In the genomic region with DNA sequence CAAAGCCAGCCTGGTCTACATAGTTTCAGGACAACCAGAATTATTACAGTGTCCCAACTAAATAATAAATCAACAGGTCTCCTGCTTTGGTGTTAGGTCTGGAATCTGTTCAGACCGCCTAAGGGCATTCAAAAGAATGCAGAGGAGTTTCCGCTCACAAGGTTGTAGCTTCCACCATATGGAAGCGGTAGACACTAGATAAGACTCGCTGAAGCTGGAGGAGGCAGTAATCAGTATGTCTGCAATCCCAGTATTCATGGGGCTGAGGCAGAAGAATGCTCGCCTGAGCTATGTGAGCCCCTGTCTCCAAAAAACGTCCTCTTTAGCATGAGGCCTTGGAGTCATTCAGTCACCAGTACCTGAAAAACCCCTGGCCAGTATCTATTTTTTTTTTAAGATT, we compare ENCODE assay signal across 16 mouse cellular contexts. TPM values are rescaled to one million over a fixed set of nuclear protein-coding genes. Genes with fewer than 3 reads are reported as not detected.
DNase-seq lines count a peak whose midpoint lies in the region; ATAC-seq and TF ChIP-seq lines count a peak whose summit lies in the region.
"Had no signal": no experiment of that assay in that cellular context is flagged by ENCODE, and none has a peak within 500 bp of the region (broad histone marks: within the 10 kb centered on the region; RNA-seq: fewer than 3 reads in every experiment).

No protein-coding gene starts in this region.

- WGBS in hindbrain, embryonic 13.5 days = 87% methylated on average over 6 of the region's 6 CpGs
- WGBS in hindbrain, postnatal 0 days = 90% methylated on average over 6 of the region's 6 CpGs
- 21% methylated on average over 6 of the region's 6 CpGs for WGBS in liver, embryonic 14.5 days (ENCODE audit: insufficient replicate concordance)
- WGBS in embryonic facial prominence, embryonic 10.5 days = 76% methylated on average over 6 of the region's 6 CpGs
- 66% methylated on average over 6 of the region's 6 CpGs for WGBS in kidney, embryonic 16.5 days

- peaks cover 14% of the 10 kb centered on the region for H3K4me1 ChIP-seq in hindbrain, embryonic 13.5 days (replicated peaks)
- peaks cover 15% of the 10 kb centered on the region; the same call in 1 of the 2 replicates for H3K4me1 ChIP-seq in hindbrain, postnatal 0 days (ENCODE audit: insufficient read depth, low read length)
- H3K4me1 ChIP-seq in MEL (ENCODE audit: control insufficient read depth in 1 of 2, insufficient read depth in 2 of 2, low read length in 2 of 2) = peaks cover 14 to 26% of the 10 kb centered on the region in 2 experiments
- H3K4me1 ChIP-seq in liver, embryonic 14.5 days (replicated peaks; ENCODE audit: control insufficient read depth in 2 of 2, insufficient read depth in 2 of 2, low read length in 1 of 2) = peaks cover 8 to 17% of the 10 kb centered on the region in 2 experiments
- H3K4me1 ChIP-seq in embryonic facial prominence, embryonic 10.5 days = peaks cover 16% of the 10 kb centered on the region
- H3K4me1 ChIP-seq in kidney, embryonic 16.5 days (ENCODE audit: insufficient read depth, low read length) = peaks cover 14% of the 10 kb centered on the region

- TF ChIP-seq EP300 in MEL (IDR thresholded peaks at IDR 0.05; ENCODE audit: low read depth in 1 of 2, low read length in 2 of 2) = peak; percentile 44 to 56; a peak in 2 of 4 replicates
- peak; percentile 24; the same call in 1 of the 2 replicates for TF ChIP-seq EP300 in liver, embryonic 14.5 days (IDR thresholded peaks at IDR 0.05; ENCODE audit: low read depth)

- no peak for TF ChIP-seq POLR2A in MEL (IDR thresholded peaks at IDR 0.05; ENCODE audit: control insufficient read depth in 1 of 2, insufficient read depth in 1 of 2, low read depth in 1 of 2, low read length in 2 of 2, poor library complexity in 1 of 2)

- no peak for ATAC-seq in hindbrain, embryonic 13.5 days (ENCODE audit: low FRiP score)
- ATAC-seq in hindbrain, postnatal 0 days = no peak
- 0 out of 2 replicates have a peak, but pooled peaks have one; percentile 13 for ATAC-seq in liver, embryonic 14.5 days (ENCODE audit: insufficient read depth)
- ATAC-seq in kidney, embryonic 16.5 days (ENCODE audit: low FRiP score, low TSS enrichment) = no peak
- ATAC-seq: midbrain, embryonic 15.5 days had no signal

- no peaks in the 10 kb centered on the region for H3K36me3 ChIP-seq in hindbrain, embryonic 13.5 days
- no peaks in the 10 kb centered on the region for H3K36me3 ChIP-seq in hindbrain, postnatal 0 days (ENCODE audit: insufficient read depth, low read length)
- peaks cover 0 to 31% of the 10 kb centered on the region in 2 experiments; a peak in 2 of 4 replicates for H3K36me3 ChIP-seq in MEL (ENCODE audit: control insufficient read depth in 1 of 2, insufficient read depth in 2 of 2, low read length in 2 of 2)
- H3K36me3 ChIP-seq in liver, embryonic 14.5 days (replicated peaks; ENCODE audit: control insufficient read depth, insufficient read depth, low read depth) = no peaks in the 10 kb centered on the region
- no peaks in the 10 kb centered on the region for H3K36me3 ChIP-seq in embryonic facial prominence, embryonic 10.5 days (replicated peaks)
- no peaks in the 10 kb centered on the region for H3K36me3 ChIP-seq in kidney, embryonic 16.5 days (ENCODE audit: insufficient read depth, low read length)
- H3K36me3 ChIP-seq: midbrain, embryonic 15.5 days; neural tube, embryonic 12.5 days; stomach, embryonic 15.5 days had no signal

- TF ChIP-seq RAD21 in MEL (IDR thresholded peaks at IDR 0.05; ENCODE audit: low read depth, low read length) = no peak

- peaks cover 7% of the 10 kb centered on the region for H3K79me2 ChIP-seq in MEL (ENCODE audit: control insufficient read depth, insufficient read depth, low read length, poor library complexity)

- H3K27me3 ChIP-seq in hindbrain, embryonic 13.5 days = no peaks in the 10 kb centered on the region
- no peaks in the 10 kb centered on the region for H3K27me3 ChIP-seq in hindbrain, postnatal 0 days (ENCODE audit: insufficient read depth, low read length)
- no peaks in the 10 kb centered on the region for H3K27me3 ChIP-seq in MEL (ENCODE audit: control insufficient read depth in 1 of 2, insufficient read depth in 2 of 2, low read length in 2 of 2)
- H3K27me3 ChIP-seq in liver, embryonic 14.5 days (ENCODE audit: control insufficient read depth, insufficient read depth, low read length) = no peaks in the 10 kb centered on the region
- peaks cover 9% of the 10 kb centered on the region; the same call in 1 of the 2 replicates for H3K27me3 ChIP-seq in embryonic facial prominence, embryonic 10.5 days (replicated peaks; ENCODE audit: low read depth, poor library complexity, severe bottlenecking)
- H3K27me3 ChIP-seq in kidney, embryonic 16.5 days (ENCODE audit: insufficient read depth, low read length) = no peaks in the 10 kb centered on the region
- H3K27me3 ChIP-seq: midbrain, embryonic 15.5 days; neural tube, embryonic 12.5 days; stomach, embryonic 15.5 days had no signal

- no peak overlapping the region for H3K4me3 ChIP-seq in hindbrain, embryonic 13.5 days
- H3K4me3 ChIP-seq in hindbrain, postnatal 0 days (ENCODE audit: low read length) = no peak overlapping the region
- peak overlapping the region in 1 of 2 experiments; percentile 77; a peak in 2 of 4 replicates for H3K4me3 ChIP-seq in MEL (ENCODE audit: control insufficient read depth in 1 of 2, insufficient read depth in 1 of 2, low read depth in 2 of 2, low read length in 2 of 2)
- H3K4me3 ChIP-seq in liver, embryonic 14.5 days (ENCODE audit: insufficient read depth in 1 of 2, low read depth in 2 of 2, low read length in 2 of 2) = no peak overlapping the region; a peak in 1 of 4 replicates
- no peak overlapping the region for H3K4me3 ChIP-seq in embryonic facial prominence, embryonic 10.5 days
- H3K4me3 ChIP-seq in kidney, embryonic 16.5 days (ENCODE audit: low read length) = no peak overlapping the region
- H3K4me3 ChIP-seq: neural tube, embryonic 12.5 days had no signal

- no peak overlapping the region for H3K27ac ChIP-seq in hindbrain, embryonic 13.5 days
- no peak overlapping the region for H3K27ac ChIP-seq in hindbrain, postnatal 0 days
- peak overlapping the region; percentile 83; the same call in 1 of the 2 replicates for H3K27ac ChIP-seq in MEL (ENCODE audit: control insufficient read depth, low read depth, low read length)
- H3K27ac ChIP-seq in liver, embryonic 14.5 days = no peak overlapping the region
- H3K27ac ChIP-seq in embryonic facial prominence, embryonic 10.5 days (replicated peaks) = no peak overlapping the region
- H3K27ac ChIP-seq in kidney, embryonic 16.5 days (ENCODE audit: low read length) = no peak overlapping the region
- H3K27ac ChIP-seq: neural tube, embryonic 12.5 days had no signal

- peak overlapping the region; percentile 80; the same call in 1 of the 2 replicates for H3K4me2 ChIP-seq in hindbrain, embryonic 13.5 days
- H3K4me2 ChIP-seq in hindbrain, postnatal 0 days (ENCODE audit: low read depth, low read length) = no peak overlapping the region
- H3K4me2 ChIP-seq in liver, embryonic 14.5 days (ENCODE audit: low read depth) = peak overlapping the region; percentile 69
- H3K4me2 ChIP-seq in kidney, embryonic 16.5 days (replicated peaks; ENCODE audit: low read depth, low read length) = no peak overlapping the region

- DNase-seq in hindbrain, postnatal 0 days (ENCODE audit: low spot score) = no peak
- DNase-seq in 3T3-L1 (ENCODE audit: low read depth, low spot score) (peak; percentile 39), MEL (ENCODE audit: low read depth, low spot score) (peak; percentile 72)
- DNase-seq in liver, embryonic 14.5 days (ENCODE audit: low read depth in 3 of 3, low spot score in 3 of 3) = no peak
- DNase-seq in urinary bladder, postnatal 14 days (ENCODE audit: low spot score) = no peak
- DNase-seq in embryonic facial prominence, embryonic 10.5 days (ENCODE audit: low spot score) = no peak
- DNase-seq: cerebellum, postnatal 25 days; kidney, postnatal 25 days; right cerebral cortex, postnatal 4 days; thymus, postnatal 36 days had no signal

- no peak for TF ChIP-seq CTCF in hindbrain, postnatal 0 days (IDR thresholded peaks at IDR 0.05; ENCODE audit: low read depth)
- no peak for TF ChIP-seq CTCF in MEL (IDR thresholded peaks at IDR 0.05 in 2 of 3, conservative IDR thresholded peaks at IDR 0.05 in 1 of 3; ENCODE audit: control insufficient read depth in 1 of 3, insufficient read depth in 1 of 3, low read depth in 2 of 3, low read length in 3 of 3, poor library complexity in 1 of 3, severe bottlenecking in 1 of 3)
- TF ChIP-seq CTCF in liver, embryonic 14.5 days (IDR thresholded peaks at IDR 0.05; ENCODE audit: low read depth) = no peak

- H3K9ac ChIP-seq in hindbrain, embryonic 13.5 days = no peak overlapping the region
- H3K9ac ChIP-seq in hindbrain, postnatal 0 days (replicated peaks; ENCODE audit: low read length) = no peak overlapping the region
- peak overlapping the region; percentile 81 for H3K9ac ChIP-seq in MEL (ENCODE audit: control insufficient read depth, low read depth, low read length, poor library complexity, severe bottlenecking)
- no peak overlapping the region for H3K9ac ChIP-seq in liver, embryonic 14.5 days (replicated peaks)
- no peak overlapping the region for H3K9ac ChIP-seq in kidney, embryonic 16.5 days (replicated peaks; ENCODE audit: low read length)
- H3K9ac ChIP-seq: midbrain, embryonic 15.5 days; neural tube, embryonic 12.5 days; stomach, embryonic 15.5 days had no signal

- H3K9me3 ChIP-seq in hindbrain, embryonic 13.5 days = no peaks in the 10 kb centered on the region
- H3K9me3 ChIP-seq in hindbrain, postnatal 0 days (ENCODE audit: low read length) = no peaks in the 10 kb centered on the region
- no peaks in the 10 kb centered on the region for H3K9me3 ChIP-seq in MEL (replicated peaks; ENCODE audit: insufficient read depth, low read length)
- H3K9me3 ChIP-seq in liver, embryonic 14.5 days (ENCODE audit: control insufficient read depth, low read length) = no peaks in the 10 kb centered on the region
- H3K9me3 ChIP-seq in embryonic facial prominence, embryonic 10.5 days = no peaks in the 10 kb centered on the region
- H3K9me3 ChIP-seq in kidney, embryonic 16.5 days (ENCODE audit: low read length) = no peaks in the 10 kb centered on the region
- H3K9me3 ChIP-seq: heart, embryonic 10.5 days; midbrain, embryonic 15.5 days; neural tube, embryonic 12.5 days; stomach, embryonic 15.5 days had no signal

RNA-seq across cellular contexts. Expression of a gene that starts 1.5 kb away (rescaled TPM):
- 16.7 and 17.3 TPM in 2 replicates for polyA plus RNA-seq in hindbrain, embryonic 13.5 days (2015; fragmentation: Nextera tagmentation; extraction: Ambion mirVana)
- 11.6 and 17.4 TPM in 2 replicates for total RNA-seq in hindbrain, postnatal 0 days (2014; rRNA removed)
- polyA plus RNA-seq in hindbrain, postnatal 0 days (2015; fragmentation: Nextera tagmentation; extraction: Ambion mirVana) = 21.1 and 21.7 TPM in 2 replicates
- total RNA-seq in MEL (2012; rRNA removed) = 14.7 and 15.2 TPM in 2 replicates
- 10 to 100 TPM in 1 of 2 experiments, not detected in 1; 30.9 TPM for polyA plus RNA-seq in MEL (2012; ENCODE audit: insufficient read depth in 1 of 2, insufficient read length in 2 of 2, low read depth in 1 of 2, low replicate concordance in 2 of 2, missing spikeins in 1 of 2)
- polyA plus RNA-seq in liver, embryonic 14.5 days (2012; rRNA removed) = 10.3 and 12.2 TPM in 2 replicates
- 19.9 and 20.7 TPM in 2 replicates for polyA plus RNA-seq in liver, embryonic 14.5 days (2014; fragmentation: Nextera tagmentation; extraction: Ambion mirVana)
- 5.1 and 6.5 TPM in 2 replicates for polyA plus RNA-seq in embryonic facial prominence, embryonic 10.5 days (2016; fragmentation: Nextera tagmentation; extraction: Ambion mirVana)
- 25.0 and 26.1 TPM in 2 replicates for polyA plus RNA-seq in kidney, embryonic 16.5 days (2015; fragmentation: Nextera tagmentation; extraction: Ambion mirVana)

Comparison
In these comparisons a context has a peak if more than half of its experiments do, and no peak if none do; other contexts are left out.
1. H3K4me2 ChIP-seq: peak in hindbrain, embryonic 13.5 days (single experiment) and liver, embryonic 14.5 days (single experiment); none in hindbrain, postnatal 0 days (single experiment) and kidney, embryonic 16.5 days (single experiment).
2. DNase-seq: peak in 3T3-L1 (single experiment) and MEL (single experiment); none in hindbrain, postnatal 0 days (single experiment), liver, embryonic 14.5 days (0 of 3), urinary bladder, postnatal 14 days (single experiment) and embryonic facial prominence, embryonic 10.5 days (single experiment).